ENCODE assay signal across 8 mouse cellular contexts in the genomic region with DNA sequence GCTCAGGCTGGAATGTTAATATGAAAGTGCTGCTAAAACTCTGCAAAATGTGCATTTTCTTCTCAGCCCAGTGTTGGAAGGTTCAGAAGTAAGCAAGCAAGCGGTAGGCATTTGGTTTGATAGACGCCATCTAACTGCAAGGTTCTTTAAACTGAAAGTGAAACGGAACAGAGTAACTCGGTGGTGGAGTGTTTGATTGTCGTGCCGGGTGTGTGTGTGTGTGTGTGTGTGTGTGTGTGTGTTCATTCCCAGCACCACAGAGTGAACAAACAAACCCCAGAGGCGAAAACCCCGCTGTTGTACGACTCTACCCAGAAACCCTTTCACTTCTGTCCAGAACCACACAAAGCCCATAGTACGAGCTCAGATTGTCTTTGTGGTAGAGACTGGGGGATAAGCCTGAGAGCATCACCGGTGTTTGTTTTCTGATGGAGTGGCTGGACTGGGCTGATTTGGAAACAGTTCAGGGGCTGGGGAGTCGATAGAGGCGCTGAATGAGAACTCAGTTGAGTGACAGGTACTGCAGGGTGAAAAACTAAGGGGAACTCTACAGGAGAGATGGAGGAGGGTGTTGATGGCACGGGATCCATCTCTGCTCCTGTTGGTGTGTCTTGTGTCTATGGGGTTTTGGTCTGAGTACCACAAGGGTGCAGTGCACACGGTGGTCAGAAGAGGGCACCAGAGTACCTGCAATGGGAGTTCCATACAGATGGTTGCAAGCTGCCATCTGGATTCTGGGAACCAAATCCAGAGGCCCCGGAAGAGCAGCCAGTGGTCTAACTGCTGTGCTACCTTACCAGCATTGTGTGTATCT. TPM values are rescaled to one million over a fixed set of nuclear protein-coding genes. Genes with fewer than 3 reads are reported as not detected.
DNase-seq lines count a peak whose midpoint lies in the region; ATAC-seq and TF ChIP-seq lines count a peak whose summit lies in the region.

No protein-coding gene starts in this region.

- TF ChIP-seq CTCF in Patski (IDR thresholded peaks at IDR 0.05) = no peak

- peak overlapping the region; percentile 73 for H3K9ac ChIP-seq in hindbrain, embryonic 15.5 days

- peaks cover 19% of the 10 kb centered on the region for H3K4me1 ChIP-seq in hindbrain, embryonic 15.5 days (replicated peaks)

- no peaks in the 10 kb centered on the region for H3K27me3 ChIP-seq in Patski
- H3K27me3 ChIP-seq in hindbrain, embryonic 15.5 days = no peaks in the 10 kb centered on the region

- peak overlapping the region; percentile 80 for H3K4me3 ChIP-seq in hindbrain, embryonic 15.5 days

- H3K36me3 ChIP-seq in hindbrain, embryonic 15.5 days = peaks cover 28% of the 10 kb centered on the region

- POLR2A ChIA-PET in Patski (lab: Charles Lee) = interaction anchor here (1.1 kb wide), 2 partner anchors 26 to 33 kb away, joined by 3 to 4 read pairs; no protein-coding TSS in a partner anchor

- DNase-seq in Patski (ENCODE audit: low read depth, low spot score) = peak; percentile 56
- peak; percentile 93 to 97 for DNase-seq in cerebellum, postnatal 14 days
- peak; percentile 84 to 85 for DNase-seq in frontal cortex, postnatal 25 days (ENCODE audit: low spot score in 2 of 2)
- peak; percentile 87 for DNase-seq in left cerebral cortex, adult 11 months (ENCODE audit: low spot score)
- DNase-seq in lung, postnatal 4 days = peak; percentile 87 to 90
- DNase-seq in retina, postnatal 7 days (ENCODE audit: low read depth, low spot score) = peak; percentile 86
- peak; percentile 67 for DNase-seq in urinary bladder, adult 2 months (ENCODE audit: low spot score)

- no peaks in the 10 kb centered on the region for H3K9me3 ChIP-seq in hindbrain, embryonic 15.5 days

- ATAC-seq in Patski = peak; percentile 86
- peak; percentile 72; the same call in 1 of the 2 replicates for ATAC-seq in hindbrain, embryonic 15.5 days (ENCODE audit: low FRiP score, low read depth)

- peak overlapping the region; percentile 91 for H3K4me2 ChIP-seq in hindbrain, embryonic 15.5 days

- peak overlapping the region; percentile 77 for H3K27ac ChIP-seq in hindbrain, embryonic 15.5 days (replicated peaks)

- 6% methylated on average over 16 of the region's 16 CpGs for WGBS in hindbrain, embryonic 15.5 days

- in situ Hi-C loops in Patski (cut with MboI; ENCODE audit: low pct_unique_long_range_greater_than_20kb) = loop anchor here (10.0 kb wide), 2 partner anchors 226 to 386 kb away; a partner anchor contains a TSS

- CTCF ChIA-PET in Patski (lab: Charles Lee) = interaction anchor here (0.6 to 2.3 kb wide), 10 partner anchors 9 to 431 kb away, joined by 3 to 9 read pairs (median 4); no protein-coding TSS in a partner anchor

RNA-seq across cellular contexts. Expression of a gene that starts 0.9 kb away (rescaled TPM):
- 29.4 TPM for polyA plus RNA-seq in Patski (2021)
- 54.2 and 55.9 TPM in 2 replicates for polyA plus RNA-seq in hindbrain, embryonic 15.5 days (2015; fragmentation: Nextera tagmentation; extraction: Ambion mirVana)
- polyA plus RNA-seq in urinary bladder, adult 2 months (2012; rRNA removed) = 35.3 and 38.1 TPM in 2 replicates

RNA-seq across cellular contexts. Expression of a gene that starts 29.9 kb away (rescaled TPM):
- 159 TPM for polyA plus RNA-seq in Patski (2021)
- 39.6 and 41.7 TPM in 2 replicates for polyA plus RNA-seq in hindbrain, embryonic 15.5 days (2015; fragmentation: Nextera tagmentation; extraction: Ambion mirVana)
- 77.7 and 79.7 TPM in 2 replicates for polyA plus RNA-seq in urinary bladder, adult 2 months (2012; rRNA removed)

RNA-seq across cellular contexts. Expression of a gene that starts 44.9 kb away (rescaled TPM):
- polyA plus RNA-seq in Patski (2021) = 0.35 TPM
- 12.6 and 14.0 TPM in 2 replicates for polyA plus RNA-seq in hindbrain, embryonic 15.5 days (2015; fragmentation: Nextera tagmentation; extraction: Ambion mirVana)
- 1.6 and 2.1 TPM in 2 replicates for polyA plus RNA-seq in urinary bladder, adult 2 months (2012; rRNA removed)

RNA-seq across cellular contexts. Expression of a gene that starts 57.1 kb away (rescaled TPM):
- polyA plus RNA-seq in Patski (2021) = 132 TPM
- polyA plus RNA-seq in hindbrain, embryonic 15.5 days (2015; fragmentation: Nextera tagmentation; extraction: Ambion mirVana) = 146 and 158 TPM in 2 replicates
- 52.2 and 56.8 TPM in 2 replicates for polyA plus RNA-seq in urinary bladder, adult 2 months (2012; rRNA removed)

Comparison
In these comparisons a context has a peak if more than half of its experiments do, and no peak if none do; other contexts are left out.
1. Peak in every context shown above with its lines: DNase-seq, ATAC-seq, H3K4me3 ChIP-seq and H3K27ac ChIP-seq.